Mouse (Mus musculus) CH12.LX (cell line): ENCODE data around the gene Vill. TPM values are rescaled to one million over a fixed set of nuclear protein-coding genes. Genes with fewer than 3 reads are reported as not detected.

Experiments used
- DNase-seq: peaks from one replicate; pipeline ENCODE4 v3.0.0-alpha.2; 2013; ENCODE audit errors: extremely low read depth
- H3K27ac ChIP-seq: 2 replicates; pipeline ENCODE4 v1.5.1; 2012; ENCODE audit warnings: low read depth, mild to moderate bottlenecking, control low read depth, moderate library complexity; ENCODE audit not compliant: insufficient read depth
- H3K27me3 ChIP-seq: replicated peaks from 2 replicates; pipeline ENCODE3; 2012; ENCODE audit warnings: inconsistent platforms
- H3K36me3 ChIP-seq, 2 experiments: replicated peaks in 1 of 2; 2 replicates each; pipeline versions ENCODE3 to v1.6.1; 2012; ENCODE audit warnings: inconsistent platforms in 1 of 2, low read length in 1 of 2, mild to moderate bottlenecking in 1 of 2, mixed read lengths in 1 of 2, moderate library complexity in 1 of 2; ENCODE audit not compliant: control insufficient read depth in 1 of 2, insufficient read depth in 1 of 2
- H3K4me1 ChIP-seq, 2 experiments: 2 replicates each; pipeline ENCODE4 v1.6.1; 2012; ENCODE audit warnings: inconsistent platforms in 1 of 2, moderate library complexity in 1 of 2; ENCODE audit not compliant: insufficient read depth in 2 of 2, control insufficient read depth in 1 of 2
- H3K4me2 ChIP-seq: 2 replicates; pipeline ENCODE4 v1.6.1; 2012; ENCODE audit warnings: low read depth, mild to moderate bottlenecking, control low read depth; ENCODE audit not compliant: poor library complexity, insufficient read depth, severe bottlenecking
- H3K4me3 ChIP-seq, 3 experiments: fragments of 150-350 bp in 1 of 3; sonication (generic) in 1 of 3; replicated peaks in 1 of 3; 2 replicates each; pipeline versions ENCODE3 to v1.5.1; 2011 to 2012; ENCODE audit warnings: low read depth in 2 of 3, low read length in 2 of 3, mild to moderate bottlenecking in 2 of 3, moderate library complexity in 2 of 3, control low read depth in 1 of 3, improper control_type of control experiment in 1 of 3, inconsistent platforms in 1 of 3, mixed read lengths in 1 of 3; ENCODE audit not compliant: poor library complexity in 1 of 3
- H3K79me2 ChIP-seq: replicated peaks from 2 replicates; pipeline ENCODE4 v1.6.1; 2012; ENCODE audit warnings: mild to moderate bottlenecking, moderate library complexity; ENCODE audit not compliant: control insufficient read depth, poor library complexity, insufficient read depth, severe bottlenecking; ENCODE audit errors: extremely low read depth
- H3K9ac ChIP-seq: 2 replicates; pipeline ENCODE4 v1.6.1; 2012; ENCODE audit warnings: low read depth, mild to moderate bottlenecking, control low read depth, moderate library complexity; ENCODE audit not compliant: insufficient read depth
- H3K9me3 ChIP-seq: replicated peaks from 2 replicates; pipeline ENCODE3; 2012; ENCODE audit warnings: low read length, inconsistent platforms, mixed read lengths
- CHD1 ChIP-seq: IDR thresholded peaks from 2 replicates; pipeline ENCODE4 v1.6.1; 2012; ENCODE audit warnings: low read depth, low read length, improper control_type of control experiment, inconsistent platforms
- ELF1 ChIP-seq: IDR thresholded peaks from 2 replicates; pipeline ENCODE4 v1.6.1; 2014; ENCODE audit warnings: low read depth, mild to moderate bottlenecking, inconsistent platforms, low read length, improper control_type of control experiment
- EP300 ChIP-seq: IDR thresholded peaks from 2 replicates; pipeline ENCODE4 v1.6.1; 2011; ENCODE audit warnings: low read length, improper control_type of control experiment
- HCFC1 ChIP-seq: IDR thresholded peaks from 2 replicates; pipeline ENCODE4 v1.6.1; 2012; ENCODE audit warnings: low read depth, mild to moderate bottlenecking, inconsistent platforms, low read length, improper control_type of control experiment
- IRF4 ChIP-seq: IDR thresholded peaks from 2 replicates; pipeline ENCODE4 v1.6.1; 2014; ENCODE audit warnings: low read depth, mild to moderate bottlenecking, inconsistent platforms, low read length, improper control_type of control experiment
- JUN ChIP-seq: IDR thresholded peaks from 2 replicates; pipeline ENCODE4 v1.6.1; 2011; ENCODE audit warnings: low read depth, mild to moderate bottlenecking, low read length, improper control_type of control experiment, moderate library complexity; ENCODE audit not compliant: insufficient read depth
- MAFK ChIP-seq: IDR thresholded peaks from 2 replicates; pipeline ENCODE4 v1.6.1; 2011; ENCODE audit warnings: low read length, improper control_type of control experiment; ENCODE audit not compliant: insufficient replicate concordance
- MAX ChIP-seq: IDR thresholded peaks from 2 replicates; pipeline ENCODE4 v1.6.1; 2011; ENCODE audit warnings: low read length, improper control_type of control experiment
- MAZ ChIP-seq: IDR thresholded peaks from 2 replicates; pipeline ENCODE4 v1.6.1; 2012; ENCODE audit warnings: low read depth, mild to moderate bottlenecking, inconsistent platforms, low read length, improper control_type of control experiment, moderate library complexity
- MEF2A ChIP-seq: IDR thresholded peaks from 2 replicates; pipeline ENCODE4 v1.6.1; 2014; ENCODE audit warnings: low read depth, mild to moderate bottlenecking, inconsistent platforms, low read length, improper control_type of control experiment, borderline replicate concordance
- MXI1 ChIP-seq: IDR thresholded peaks from 2 replicates; pipeline ENCODE4 v1.6.1; 2011; ENCODE audit warnings: mild to moderate bottlenecking, low read depth, low read length, improper control_type of control experiment
- NELFE ChIP-seq: IDR thresholded peaks from 2 replicates; pipeline ENCODE4 v1.6.1; 2011; ENCODE audit warnings: low read depth, low read length, improper control_type of control experiment
- NRF1 ChIP-seq: IDR thresholded peaks from 2 replicates; pipeline ENCODE4 v1.6.1; 2014; ENCODE audit warnings: low read depth, mild to moderate bottlenecking, inconsistent platforms, low read length, improper control_type of control experiment, moderate library complexity
- RAD21 ChIP-seq: IDR thresholded peaks from 2 replicates; pipeline ENCODE4 v1.6.1; 2011; ENCODE audit warnings: low read depth, mild to moderate bottlenecking, low read length, improper control_type of control experiment, moderate library complexity
- TCF12 ChIP-seq: IDR thresholded peaks from 2 replicates; pipeline ENCODE4 v1.6.1; 2014; ENCODE audit warnings: low read depth, mild to moderate bottlenecking, inconsistent platforms, low read length, improper control_type of control experiment
- UBTF ChIP-seq: IDR thresholded peaks from 2 replicates; pipeline ENCODE4 v1.6.1; 2012; ENCODE audit warnings: low read depth, mild to moderate bottlenecking, inconsistent platforms, low read length, improper control_type of control experiment, moderate library complexity
- USF2 ChIP-seq: conservative IDR thresholded peaks from 2 replicates; pipeline ENCODE4 v1.6.1; 2011; ENCODE audit warnings: low read depth, low read length, improper control_type of control experiment
- ZC3H11A ChIP-seq: IDR thresholded peaks from 2 replicates; pipeline ENCODE4 v1.6.1; 2012; ENCODE audit warnings: low read depth, mild to moderate bottlenecking, inconsistent platforms, low read length, improper control_type of control experiment
- ZMIZ1 ChIP-seq: IDR thresholded peaks from 2 replicates; pipeline ENCODE4 v1.6.1; 2012; ENCODE audit warnings: low read depth, mild to moderate bottlenecking, inconsistent platforms, low read length, improper control_type of control experiment
- ZNF384 ChIP-seq: IDR thresholded peaks from 2 replicates; pipeline ENCODE4 v1.6.1; 2012; ENCODE audit warnings: low read depth, low read length, improper control_type of control experiment, inconsistent platforms
- dilution Hi-C: fragments of 300-500 bp; cut with MboI; formaldehyde crosslinking; loops from 2 replicates; pipeline ENCODE4 v1.14.3; 2020; ENCODE audit warnings: low sequenced_read_pairs; ENCODE audit not compliant: extremely low pct_unique_long_range_greater_than_20kb, extremely low pct_ligation_motif_present
- in situ Hi-C: fragments of 300-500 bp; cut with MboI; formaldehyde crosslinking; loops from 3 replicates; pipeline ENCODE4 v1.14.3; 2019; ENCODE audit warnings: low sequenced_read_pairs, low pct_ligation_motif_present, low pct_unique_long_range_greater_than_20kb, mixed read lengths
- polyA plus RNA-seq: library from polyadenylated mRNA; unstranded; fragments of >175 nt; gene quantifications from 2 replicates; pipeline ENCODE4 v1.2.1, GENCODE M21; 2012; ENCODE audit warnings: low read depth; ENCODE audit not compliant: insufficient read length
- total RNA-seq, 2 experiments: library from RNA; depleted of rRNA; stranded (reverse); fragments of 300-350 nt in 1 of 2; fragments of >200 nt in 1 of 2; gene quantifications; 2 replicates each; pipeline ENCODE4 v1.2.3; 2012 to 2014

Gene Vill
- total and polyA plus RNA-seq, 3 experiments = 46.3 to 85.2 (median 57.3) TPM

DNA sequence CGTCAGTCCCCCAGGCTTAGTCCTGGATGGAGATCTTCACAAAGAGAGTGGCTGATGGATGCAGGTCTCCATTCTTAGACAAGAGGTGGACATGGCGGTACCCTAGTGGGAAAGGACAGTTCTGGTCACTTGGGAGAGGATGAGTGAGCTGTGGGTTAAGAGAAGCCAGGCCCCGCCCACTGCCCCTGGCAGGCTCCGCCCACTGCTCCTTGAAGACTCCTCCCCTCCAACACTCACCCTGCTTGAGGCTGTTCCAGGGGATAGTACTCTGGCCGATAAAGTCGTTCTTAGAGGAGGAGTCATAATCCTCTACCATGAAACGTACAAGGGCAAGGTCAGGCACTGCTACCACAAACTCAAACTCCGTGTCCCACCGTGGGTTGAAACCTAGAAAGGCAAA is 19.2 kb downstream of the Vill start:
- Histone ChIP-seq H3K79me2 (no peaks in the 10 kb centered on the region), H3K9me3 (no peaks in the 10 kb centered on the region), H3K36me3 (peaks cover 9 to 65% of the 10 kb centered on the region in 2 experiments), H3K9ac (no peak overlapping the region), H3K4me3 (no peak overlapping the region), H3K27me3 (peaks cover 1% of the 10 kb centered on the region), H3K27ac (no peak overlapping the region), H3K4me1 (no peaks in the 10 kb centered on the region), H3K4me2 (no peak overlapping the region)
- dilution Hi-C loops (no loop called here), in situ Hi-C loops (loop anchor here (25.0 kb wide), 1 partner anchor 484 kb away; no protein-coding TSS in a partner anchor)
- TF ChIP-seq JUN (no peak), RAD21 (no peak), MAFK (no peak)
- DNase-seq = no peak

DNA sequence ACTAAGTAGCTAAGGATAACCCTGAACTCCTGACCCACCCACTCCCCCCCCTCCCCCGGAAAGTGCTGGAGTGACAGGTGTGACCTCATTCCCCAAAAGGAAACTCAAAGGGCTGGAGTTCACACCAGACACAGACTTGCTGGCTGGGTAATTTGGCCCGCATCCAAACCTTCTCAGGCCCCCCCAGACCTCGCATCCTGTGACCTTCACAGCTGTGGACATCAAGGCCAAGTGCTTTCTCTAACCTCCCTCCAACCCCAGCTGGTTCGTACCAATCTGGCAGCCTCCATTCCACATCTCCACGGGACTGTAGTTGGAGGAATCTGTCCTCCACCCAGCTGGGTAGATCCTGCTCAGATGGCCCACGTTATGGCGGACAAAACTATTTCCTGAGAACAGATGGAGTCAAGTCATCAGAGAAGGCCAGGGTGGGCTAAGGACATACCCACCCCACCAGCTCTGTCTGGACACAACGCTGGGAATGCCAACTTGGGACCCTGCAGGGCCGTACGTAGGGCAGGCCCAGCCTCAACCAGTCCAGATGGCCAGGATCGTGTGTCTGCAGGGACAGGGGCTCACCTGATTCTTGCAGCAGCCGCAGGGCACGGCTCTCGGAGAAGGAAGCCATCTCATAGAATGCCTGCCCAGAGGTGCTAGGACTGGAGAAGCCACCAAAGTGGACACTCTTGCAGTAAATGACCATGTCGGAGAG is 20.8 kb downstream of the Vill start:
- in situ Hi-C loops (loop anchor here (25.0 kb wide), 1 partner anchor 486 kb away; no protein-coding TSS in a partner anchor), dilution Hi-C loops (no loop called here)

DNA sequence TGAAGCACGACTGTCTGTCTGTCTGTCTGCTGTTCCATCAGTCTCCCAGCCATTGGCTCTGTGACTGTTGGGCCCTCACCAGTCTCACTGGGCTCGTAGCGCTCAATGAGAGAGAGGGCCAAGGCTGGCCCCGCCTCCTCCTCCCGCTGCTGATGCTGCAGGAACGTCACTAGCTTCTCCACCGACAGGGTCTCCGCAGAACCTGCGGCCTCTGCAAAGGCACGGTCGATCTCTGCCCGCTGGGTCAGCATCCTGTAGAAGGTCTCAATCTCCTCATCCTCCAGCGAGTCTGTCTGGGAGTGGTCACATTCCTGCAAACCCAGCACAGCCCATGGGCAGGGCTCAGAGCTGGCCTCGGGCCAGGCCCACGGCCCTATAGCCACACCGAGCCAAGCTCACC is 23.1 kb downstream of the Vill start:
- dilution Hi-C loops = no loop called here
- H3K9ac ChIP-seq = no peak overlapping the region
- H3K4me3 ChIP-seq = no peak overlapping the region
- no peak overlapping the region for H3K4me2 ChIP-seq
- no peaks in the 10 kb centered on the region for H3K79me2 ChIP-seq
- 0 out of 4 replicates have a peak, but pooled peaks cover 0 to 3% of the 10 kb centered on the region in 2 experiments for H3K4me1 ChIP-seq
- TF ChIP-seq NRF1 = no peak
- TF ChIP-seq ZMIZ1 = no peak
- TF ChIP-seq MEF2A = no peak
- TF ChIP-seq HCFC1 = no peak
- TF ChIP-seq MAZ = no peak
- TF ChIP-seq USF2 = no peak
- no peak for TF ChIP-seq CHD1
- no peak for TF ChIP-seq IRF4
- TF ChIP-seq, all 38 proteins: peak for 0
- H3K9me3 ChIP-seq = no peaks in the 10 kb centered on the region
- no peak overlapping the region for H3K27ac ChIP-seq
- DNase-seq = no peak
- peaks cover 18% of the 10 kb centered on the region for H3K27me3 ChIP-seq
- peaks cover 0 to 27% of the 10 kb centered on the region in 2 experiments for H3K36me3 ChIP-seq
- in situ Hi-C loops = no loop called here

More for the DNA sequence above, 20.8 kb downstream of the Vill start:
- Histone ChIP-seq H3K4me1 (no peaks in the 10 kb centered on the region), H3K79me2 (no peaks in the 10 kb centered on the region), H3K27me3 (peaks cover 1% of the 10 kb centered on the region), H3K36me3 (peaks cover 5 to 50% of the 10 kb centered on the region in 2 experiments), H3K9me3 (no peaks in the 10 kb centered on the region), H3K4me3 (no peak overlapping the region), H3K27ac (no peak overlapping the region), H3K9ac (no peak overlapping the region), H3K4me2 (no peak overlapping the region)
- no peak for TF ChIP-seq ZMIZ1
- TF ChIP-seq EP300 = no peak
- TF ChIP-seq ZC3H11A = no peak
- no peak for TF ChIP-seq ZNF384
- no peak for TF ChIP-seq ELF1
- TF ChIP-seq MXI1 = no peak
- TF ChIP-seq NELFE = no peak
- no peak for TF ChIP-seq CHD1
- no peak for TF ChIP-seq UBTF
- TF ChIP-seq USF2 = no peak
- no peak for TF ChIP-seq MAX
- TF ChIP-seq IRF4 = no peak
- no peak for TF ChIP-seq TCF12
- DNase-seq = no peak
